Mouse (Mus musculus) gastrocnemius, postnatal 14 days (tissue): ENCODE data around the gene Ifngr1. TPM values are rescaled to one million over a fixed set of nuclear protein-coding genes. Genes with fewer than 3 reads are reported as not detected.

Experiments
- DNase-seq: peaks from one replicate; pipeline ENCODE4 v3.0.0; 2021; ENCODE audit warnings: mixed read lengths
- intact Hi-C: fragments of 180-260 bp; cut with DNase I; formaldehyde crosslinking; loops from one replicate; pipeline ENCODE4 v1.15.1; 2025; ENCODE audit warnings: low total_unique reads
- long read RNA-seq, 2 experiments: library from polyadenylated mRNA; stranded (forward); transcript quantifications; one replicate each; pipeline ENCODE4 v2.0.0; 2021
- total RNA-seq, 2 experiments: library from RNA; stranded (reverse); gene quantifications; 2 replicates each; pipeline ENCODE4 v1.2.3; 2021

The Ifngr1 gene
- total RNA-seq, result 10 to 100 TPM; 30.3 to 46.9 TPM
- long read RNA-seq, experiment 1, transcript Ifngr1-201 (7 exons, 2,112 nt), result major isoform, 84 of 87 reads
- long read RNA-seq, experiment 1, partial matches to known transcripts, result 0 of 87 reads
- long read RNA-seq, experiment 1, other reads (novel, unspliced or antisense), result 0 of 87 reads
- long read RNA-seq, experiment 2, transcript Ifngr1-201 (7 exons, 2,112 nt), result major isoform, 67 of 74 reads
- long read RNA-seq, experiment 2, partial matches to known transcripts, result 3 of 74 reads
- long read RNA-seq, experiment 2, other reads (novel, unspliced or antisense), result 2 of 74 reads

DNA sequence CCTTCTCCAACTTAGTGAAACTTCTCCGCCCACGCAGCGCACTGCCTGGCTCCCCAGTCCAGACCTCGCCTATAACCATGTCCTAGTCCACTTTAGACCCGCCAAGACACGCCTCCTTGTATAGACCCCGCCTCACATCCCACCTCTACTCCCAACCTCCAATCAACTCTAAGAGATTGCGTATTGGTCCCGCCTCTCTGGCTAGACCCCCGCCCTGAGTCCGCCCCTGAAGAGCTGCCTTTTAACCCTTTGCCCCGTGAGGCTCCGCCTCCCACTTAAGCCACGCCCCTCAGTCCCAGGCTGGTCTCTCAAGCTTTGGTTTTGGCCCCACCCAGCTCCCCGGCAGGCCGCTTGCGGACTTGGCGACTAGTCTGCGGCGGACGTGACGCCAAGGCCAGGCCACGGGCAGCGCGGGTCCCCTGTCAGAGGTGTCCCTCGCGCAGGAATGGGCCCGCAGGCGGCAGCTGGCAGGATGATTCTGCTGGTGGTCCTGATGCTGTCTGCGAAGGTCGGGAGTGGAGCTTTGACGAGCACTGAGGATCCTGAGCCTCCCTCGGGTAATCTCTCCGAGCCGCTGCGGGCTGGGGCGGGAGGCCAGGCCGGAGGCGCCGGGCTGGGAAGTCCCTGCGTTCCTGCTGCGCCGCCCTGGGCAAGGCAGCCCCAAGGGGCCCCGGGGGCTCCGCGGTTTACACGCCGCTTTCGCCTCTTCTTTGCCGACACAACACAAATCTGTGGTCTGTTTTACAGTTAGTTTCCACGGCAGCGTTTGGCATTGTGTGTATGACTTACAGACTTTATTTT lies at the start of gene Ifngr1:
TSS of gene Ifngr1 (plus strand) at position 309 of the 801 bp plus-strand sequence.
- intact Hi-C loops, result no loop called here
- DNase-seq, result peak; percentile 99

DNA sequence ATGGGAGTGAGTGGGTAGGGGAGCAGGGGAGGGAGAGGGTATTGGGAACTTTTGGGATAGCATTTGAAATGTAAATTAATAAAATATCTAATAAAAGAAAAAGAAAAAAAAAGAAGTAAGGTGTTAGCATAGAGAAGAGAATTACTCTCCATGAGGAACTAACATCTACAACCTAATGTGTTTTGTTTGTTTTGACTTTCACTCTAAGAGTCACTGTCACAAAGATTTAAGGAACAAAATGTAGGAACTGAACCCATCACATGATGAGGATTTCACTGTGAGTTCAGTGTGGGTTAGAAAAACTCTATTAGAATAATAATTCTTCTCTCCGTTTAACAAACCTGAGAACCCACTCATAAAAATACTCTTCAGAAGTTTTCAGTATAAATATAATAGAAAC lies 44.9 kb upstream of the Ifngr1 start:
- no peak for DNase-seq
- intact Hi-C loops, result no loop called here

DNA sequence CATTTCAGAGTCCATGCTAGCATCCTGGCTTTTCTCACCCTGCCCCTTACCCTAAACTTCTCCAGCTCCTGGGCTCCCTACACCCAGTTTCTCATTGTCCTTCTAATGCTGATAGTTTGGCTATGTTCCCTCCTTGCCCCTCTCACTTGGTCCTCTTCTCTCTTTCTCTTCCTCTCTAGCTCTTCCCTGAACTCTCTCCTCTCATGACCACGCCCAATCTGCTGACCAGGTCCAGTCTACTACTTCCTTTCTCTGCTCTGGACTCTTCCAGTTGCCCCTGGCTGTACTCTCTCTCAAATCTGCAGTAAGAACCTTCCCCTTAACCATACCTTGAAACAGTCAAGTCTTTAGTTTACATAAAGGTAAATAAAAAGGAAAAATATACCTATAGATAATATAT lies 43.7 kb upstream of the Ifngr1 start:
- intact Hi-C loops, result no loop called here
- DNase-seq, result no peak

DNA sequence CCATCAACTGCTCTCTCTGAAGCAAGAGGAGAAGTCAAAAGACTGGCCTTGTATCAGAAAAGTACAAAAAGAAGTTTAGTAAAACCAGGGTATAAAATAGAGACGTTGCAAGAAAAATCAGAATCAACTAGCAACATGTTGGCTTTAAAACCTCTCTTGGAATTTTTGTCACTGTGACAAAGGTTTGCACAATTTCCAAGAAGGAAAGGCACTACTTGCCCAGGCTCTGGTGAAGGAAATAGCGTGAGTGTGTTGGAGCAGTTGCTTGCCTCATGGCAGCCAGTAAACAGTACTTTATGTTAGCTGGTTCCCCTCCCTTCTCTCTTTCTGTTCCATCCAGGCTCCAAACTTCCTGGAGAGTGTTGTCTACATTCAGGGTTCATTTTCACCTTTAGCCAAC lies 43.3 kb upstream of the Ifngr1 start:
- no peak for DNase-seq

DNA sequence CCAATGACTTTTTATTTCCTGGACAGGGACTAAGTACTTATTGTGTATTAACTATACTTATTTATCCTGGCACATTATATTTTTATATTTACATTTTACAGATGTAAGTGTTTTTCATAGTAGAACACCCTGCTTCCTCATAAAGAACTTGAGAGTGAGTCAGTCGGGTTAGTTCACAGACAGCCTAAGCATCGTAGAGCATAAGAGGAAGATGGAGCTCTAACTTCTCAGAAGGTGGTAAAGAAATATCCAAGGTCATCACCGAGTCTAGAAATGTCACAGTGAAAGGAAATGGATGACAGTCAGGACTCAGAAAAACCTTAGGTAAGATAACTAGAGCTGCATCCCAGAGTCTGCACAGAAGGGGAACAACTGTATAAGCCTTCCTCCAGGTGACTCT lies 40.2 kb upstream of the Ifngr1 start:
- intact Hi-C loops, result no loop called here
- DNase-seq, result no peak

More for the DNA sequence above, 43.3 kb upstream of the Ifngr1 start:
- intact Hi-C loops, result no loop called here

DNA sequence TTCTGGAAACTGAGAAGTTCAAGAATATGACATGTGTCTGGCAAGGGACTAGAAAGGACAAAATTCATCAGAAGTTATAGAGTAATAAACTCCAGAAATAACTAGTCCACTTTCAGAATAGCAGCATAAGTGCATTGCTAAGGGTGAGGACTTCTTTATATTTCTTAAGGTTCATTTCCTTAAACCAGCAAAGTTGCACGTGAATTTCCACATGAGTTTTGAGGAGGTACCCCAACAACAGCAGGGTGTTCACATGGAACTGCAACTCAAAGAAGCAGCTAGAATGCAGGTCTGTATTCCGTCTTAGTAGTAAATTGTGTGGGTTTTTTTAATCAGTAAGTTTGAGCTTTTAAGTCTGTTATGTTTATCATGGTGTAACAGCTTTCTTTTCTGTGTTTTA lies 37.9 kb upstream of the Ifngr1 start:
- intact Hi-C loops, result no loop called here
- no peak for DNase-seq

DNA sequence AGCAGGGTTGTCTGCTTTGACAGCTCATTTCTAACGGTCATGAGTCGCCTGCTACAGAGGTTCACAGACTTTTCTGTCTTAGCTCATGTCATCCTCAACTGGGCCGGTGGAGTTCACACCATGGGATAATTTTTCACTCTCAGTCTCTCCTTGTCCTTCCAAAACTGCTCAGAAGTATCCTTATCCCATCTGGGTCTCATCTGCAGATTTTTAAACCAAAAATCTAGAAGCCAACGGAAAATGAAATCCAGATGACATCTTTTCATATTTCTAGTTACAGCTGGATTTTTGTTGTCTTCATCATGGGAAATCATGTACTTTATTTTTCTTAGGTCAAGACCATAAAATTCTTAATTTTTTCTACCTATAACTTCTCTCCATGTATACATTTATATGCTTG lies 34.1 kb upstream of the Ifngr1 start:
- intact Hi-C loops, result no loop called here
- no peak for DNase-seq

DNA sequence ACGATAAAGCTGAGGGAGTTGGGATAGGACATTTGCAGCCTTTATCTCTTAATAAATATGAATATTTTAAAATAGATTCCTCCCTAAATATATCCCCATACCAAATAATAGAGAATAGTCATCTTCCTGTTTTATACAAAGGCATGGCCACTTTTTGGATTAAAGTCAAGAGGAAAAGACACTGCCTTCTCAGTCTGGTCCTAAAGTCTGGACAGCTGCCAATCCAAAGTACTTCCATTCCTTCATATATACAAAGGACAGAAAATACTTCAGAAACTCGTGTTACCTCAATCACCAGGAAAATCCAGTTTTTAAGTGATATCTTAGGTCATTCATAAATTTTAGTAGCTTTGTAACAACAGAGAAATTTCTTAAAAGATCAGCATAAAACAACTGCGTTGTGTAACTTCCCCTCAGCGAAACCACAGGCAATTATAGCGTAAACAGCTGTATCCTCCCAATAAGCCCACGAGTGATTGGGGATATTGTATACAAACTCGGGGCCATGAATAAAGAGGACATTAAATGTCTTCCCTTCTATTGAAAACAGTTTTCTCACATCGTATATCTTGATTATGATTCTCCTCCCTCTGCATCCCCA lies 32.1 kb upstream of the Ifngr1 start:
- intact Hi-C loops, result no loop called here
- no peak for DNase-seq

DNA sequence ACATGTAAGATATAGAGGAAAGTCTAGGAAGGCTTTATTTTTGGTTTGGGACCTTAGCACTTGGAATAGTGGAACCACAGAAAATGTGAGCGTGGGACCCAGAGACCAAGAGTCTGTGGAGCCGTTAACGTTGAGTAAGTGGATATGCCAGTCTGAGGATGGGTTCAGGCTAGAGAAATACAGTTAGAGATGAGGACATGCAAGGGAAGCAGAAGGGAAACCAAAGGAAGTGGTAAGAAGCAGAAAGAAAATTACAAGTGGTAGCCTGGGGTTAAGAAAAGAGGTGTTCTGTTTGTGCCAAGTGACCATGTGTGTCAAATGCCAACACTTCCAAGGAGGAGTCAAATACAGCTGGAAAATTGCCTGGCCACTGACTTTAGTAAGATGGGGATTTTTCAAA lies 29.2 kb upstream of the Ifngr1 start:
- intact Hi-C loops, result no loop called here
- DNase-seq, result no peak

DNA sequence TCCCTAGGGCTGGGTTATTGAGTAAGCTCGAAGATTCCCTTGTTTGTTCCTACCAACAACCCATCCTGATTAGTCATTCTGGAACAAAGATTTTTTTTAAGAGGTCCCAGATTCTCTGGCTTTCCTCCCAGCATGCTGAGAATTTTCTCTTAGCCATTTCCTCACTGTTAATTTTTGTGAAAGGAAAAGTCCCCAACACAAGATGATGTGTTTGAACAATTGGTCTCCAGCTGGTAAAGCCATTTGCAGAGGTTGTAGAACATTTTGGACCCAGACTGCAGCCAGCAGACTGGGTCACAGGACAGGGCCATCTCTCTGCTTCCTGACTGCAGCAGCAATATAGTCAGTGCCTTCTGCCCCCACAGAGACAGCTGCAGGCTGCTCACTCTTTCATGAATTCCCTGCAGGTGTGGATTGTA lies 28.3 kb upstream of the Ifngr1 start:
- intact Hi-C loops, result no loop called here
- peak; percentile 34 for DNase-seq

DNA sequence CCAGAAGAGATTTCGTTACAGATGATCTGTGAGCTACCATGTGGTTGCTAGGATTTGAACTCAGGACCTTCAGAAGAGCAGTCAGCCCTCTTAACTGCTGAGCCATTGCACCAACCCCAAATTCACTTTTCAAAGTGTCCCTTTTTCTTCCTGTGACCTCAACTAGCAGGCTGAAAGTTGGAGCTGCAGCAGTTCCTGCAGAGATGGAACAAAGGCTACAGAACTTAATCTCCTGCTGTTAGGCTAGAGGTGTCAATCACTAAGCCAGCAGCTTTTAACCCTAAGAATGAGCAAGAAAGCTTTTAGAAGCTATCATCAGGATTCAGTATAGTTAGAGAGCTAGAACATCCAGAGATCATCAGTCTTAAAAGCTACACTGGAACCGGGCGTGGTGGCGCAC lies 24.3 kb upstream of the Ifngr1 start:
- DNase-seq, result no peak
- intact Hi-C loops, result no loop called here

DNA sequence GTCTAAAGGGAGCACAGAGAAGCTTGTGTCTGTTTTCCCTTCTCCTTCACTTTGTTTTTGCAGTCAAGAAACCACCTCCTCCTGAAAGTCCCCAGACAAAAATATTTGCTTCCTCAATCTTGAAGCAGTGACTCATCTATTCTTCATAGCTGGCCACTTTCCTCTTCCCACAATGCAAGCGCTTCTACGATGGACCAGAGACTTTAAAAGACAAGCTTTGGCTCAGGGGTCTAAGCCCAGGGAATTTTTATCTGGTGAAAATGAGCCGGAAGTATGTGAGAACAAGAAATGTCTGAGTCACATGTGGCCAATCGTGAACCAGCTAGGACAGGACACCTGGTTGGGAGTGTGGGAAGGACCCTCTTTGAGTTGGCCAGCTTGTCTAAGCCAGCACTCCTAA lies 21.5 kb upstream of the Ifngr1 start:
- DNase-seq, result no peak
- intact Hi-C loops, result no loop called here

DNA sequence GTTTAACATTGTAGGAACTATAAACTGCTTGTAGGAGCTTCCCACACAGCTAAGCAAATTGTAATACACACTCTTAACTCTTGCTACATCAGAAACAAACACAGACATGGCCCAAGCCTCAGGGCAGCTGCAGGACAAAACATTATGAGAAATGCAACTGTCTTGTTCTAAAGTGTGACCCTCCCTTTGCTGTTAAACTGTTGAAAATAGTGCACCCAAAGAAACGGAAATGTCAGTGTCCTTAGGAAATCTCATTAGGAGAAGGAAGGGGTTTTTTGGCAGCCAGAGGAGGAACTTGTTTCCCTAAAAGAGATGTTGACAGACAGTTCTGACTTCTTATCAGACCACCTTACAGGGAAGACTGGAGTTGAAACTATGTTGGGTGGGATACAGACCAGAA lies 21.0 kb upstream of the Ifngr1 start:
- DNase-seq, result no peak
- intact Hi-C loops, result no loop called here

DNA sequence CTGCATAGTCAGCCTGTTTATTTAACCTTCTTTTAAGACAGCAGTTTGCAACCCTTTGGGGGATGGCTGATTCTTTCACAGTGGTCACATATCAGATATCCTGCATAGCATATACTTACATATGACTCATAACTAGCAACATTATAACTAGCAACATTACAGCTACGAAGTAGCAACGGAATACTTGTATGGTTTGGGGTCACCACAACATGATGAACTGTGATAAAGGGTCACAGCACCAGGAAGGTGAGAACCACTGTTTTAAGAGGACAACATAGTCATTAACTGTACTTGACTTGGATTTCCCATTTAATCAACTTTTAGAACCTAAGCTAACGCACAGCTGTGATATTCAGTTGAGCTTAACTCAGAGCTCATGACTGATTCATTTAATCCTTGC lies 14.2 kb upstream of the Ifngr1 start:
- no peak for DNase-seq
- intact Hi-C loops, result no loop called here

DNA sequence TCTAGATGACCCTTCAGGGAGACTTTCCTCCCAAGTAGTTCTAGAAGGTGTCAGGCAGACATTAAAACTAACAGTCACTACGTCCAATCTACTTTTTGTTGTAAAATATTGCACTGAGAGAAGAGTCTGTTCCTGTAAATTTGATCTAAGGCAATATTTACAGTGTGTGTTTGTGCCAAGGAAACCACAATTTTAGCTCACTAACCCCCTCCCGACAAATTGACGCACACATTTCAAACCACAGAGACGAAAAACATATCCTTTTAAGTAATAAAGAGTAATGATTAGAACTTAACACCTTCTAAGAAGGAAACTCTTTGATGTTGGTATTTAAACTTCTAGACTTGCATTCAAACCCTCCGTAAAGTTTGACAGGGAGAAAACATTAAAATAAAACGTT lies 13.7 kb upstream of the Ifngr1 start:
- no peak for DNase-seq
- intact Hi-C loops, result no loop called here

DNA sequence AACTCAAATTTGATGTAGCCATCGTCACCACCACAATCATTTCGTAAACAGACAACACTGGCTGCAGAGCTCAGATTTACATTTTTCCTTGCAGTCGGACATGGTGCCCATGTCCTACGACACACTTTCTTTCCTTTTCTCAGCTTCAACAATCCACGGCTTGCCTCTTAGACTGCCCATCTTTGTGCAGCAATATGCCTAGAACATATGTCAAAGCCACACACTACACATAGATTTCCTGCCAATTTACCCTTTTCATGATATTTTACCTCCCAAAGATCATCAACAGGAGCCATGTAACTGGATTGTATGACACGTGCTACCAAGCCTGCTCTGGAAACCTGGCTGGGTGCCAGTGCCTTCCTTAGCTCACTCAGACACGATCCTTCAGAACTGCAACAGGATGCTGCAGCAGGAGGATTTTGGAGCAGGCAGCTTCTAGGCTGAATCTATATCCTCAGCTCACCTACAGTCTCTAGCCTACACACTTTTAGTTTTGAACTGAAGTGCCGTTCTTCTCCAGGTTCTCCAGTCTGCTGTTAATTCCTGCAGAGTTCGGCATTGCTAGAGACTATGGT lies 13.3 kb upstream of the Ifngr1 start:
- peak; percentile 35 for DNase-seq
- intact Hi-C loops, result no loop called here

DNA sequence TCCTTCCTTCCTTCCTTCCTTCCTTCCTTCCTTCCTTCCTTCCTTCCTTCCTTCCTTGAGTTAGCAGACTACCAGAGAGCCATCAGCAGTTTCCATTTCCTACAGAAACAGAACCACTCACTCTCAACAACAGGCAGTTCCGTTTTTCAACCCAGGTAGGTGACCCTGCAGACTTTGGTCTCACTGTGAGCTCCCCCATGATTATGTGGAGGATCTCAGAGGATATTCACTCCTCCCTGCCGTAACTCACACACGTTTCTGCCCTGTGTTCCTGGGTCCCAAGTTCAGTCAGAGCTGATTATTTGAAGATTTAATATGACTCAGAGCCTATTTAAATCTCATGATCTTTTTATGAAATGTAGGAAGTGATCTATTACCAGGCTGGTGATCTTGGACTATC lies 11.1 kb upstream of the Ifngr1 start:
- DNase-seq, result no peak
- intact Hi-C loops, result no loop called here

DNA sequence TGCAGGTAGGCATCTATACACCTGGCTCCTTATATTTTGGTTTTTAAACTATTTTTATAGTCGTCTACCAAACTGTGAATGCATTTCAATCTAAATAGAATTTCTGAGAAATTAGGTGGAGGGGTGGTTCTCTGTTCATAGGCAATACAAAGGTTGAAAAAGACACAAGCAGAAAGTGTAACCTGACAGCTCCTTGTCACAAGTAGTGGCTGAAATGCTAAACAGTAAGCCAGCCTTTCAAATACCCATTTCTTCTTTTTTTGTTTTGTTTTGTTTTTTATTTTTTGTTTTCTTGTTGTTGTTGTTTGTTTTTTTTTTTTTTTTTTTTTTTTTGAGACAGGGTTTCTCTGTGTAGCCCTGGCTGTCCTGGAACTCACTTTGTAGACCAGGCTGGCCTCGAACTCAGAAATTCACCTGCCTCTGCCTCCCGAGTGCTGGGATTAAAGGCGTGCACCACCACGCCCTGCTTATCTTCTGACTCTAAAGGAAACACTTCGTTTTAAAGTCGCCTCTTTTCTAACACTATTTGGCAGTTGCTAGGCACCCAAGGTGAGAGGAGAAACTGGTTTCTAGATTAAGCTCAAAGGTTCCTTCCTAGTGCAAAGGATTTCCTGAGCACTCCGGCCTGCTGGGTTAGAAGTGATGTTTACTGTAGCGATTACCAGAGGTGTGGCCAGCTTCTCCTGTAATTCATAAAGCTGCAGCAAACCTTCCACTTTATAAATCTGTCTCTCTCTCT lies 9.7 kb upstream of the Ifngr1 start:
- intact Hi-C loops, result no loop called here

DNA sequence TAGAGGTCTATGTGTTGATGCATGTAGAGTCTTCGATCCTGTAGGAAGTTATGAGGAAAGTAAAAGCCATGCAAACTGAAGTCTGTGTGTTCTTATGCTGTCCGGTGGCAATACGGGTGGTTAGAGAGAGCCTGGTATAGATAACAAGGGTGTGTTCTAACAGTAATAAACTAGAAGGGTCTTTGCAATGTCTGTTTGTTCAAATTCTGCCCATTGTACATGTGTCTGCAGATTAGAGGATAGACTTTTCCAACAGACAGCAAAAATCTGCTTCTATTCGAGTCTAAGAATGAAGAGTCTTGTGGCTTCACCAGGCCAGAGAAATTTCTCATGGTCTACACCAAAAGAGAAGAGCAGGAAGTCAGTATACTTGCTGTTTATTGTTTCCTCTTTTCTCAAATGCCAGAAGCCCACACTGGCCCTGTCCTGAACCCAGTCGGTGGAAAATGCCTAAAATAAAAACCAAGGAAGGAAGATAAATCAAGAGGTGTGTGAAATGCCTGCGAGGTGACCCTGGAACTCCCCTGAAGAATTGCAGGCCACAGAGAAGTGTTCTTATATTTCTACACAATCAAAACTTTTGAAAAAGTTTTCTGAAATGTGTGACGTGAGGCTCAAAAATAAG lies 8.8 kb upstream of the Ifngr1 start:
- no peak for DNase-seq
- intact Hi-C loops, result no loop called here

More for the DNA sequence above, 9.7 kb upstream of the Ifngr1 start:
- no peak for DNase-seq
